Mouse (Mus musculus) embryonic facial prominence, embryonic 10.5 days (tissue): ENCODE results near the gene Tctex1d4. TPM values are rescaled to one million over a fixed set of nuclear protein-coding genes. Genes with fewer than 3 reads are reported as not detected.

Experiments used
- microRNA-seq: library from miRNA; unstranded; fragments of <30 nt; microRNA quantifications from one replicate; pipeline ENCODE4, GENCODE M21; 2017
- polyA plus RNA-seq: library from polyadenylated mRNA; unstranded; fragments of >200 nt; fragmentation: Nextera tagmentation; extraction: Ambion mirVana; gene quantifications from 2 replicates; pipeline ENCODE4 v1.2.1, GENCODE M21; 2016

The Tctex1d4 gene
- polyA plus RNA-seq, 1 experiment from 2014 or later: not detected

Small RNAs within 50 kb of the gene (microRNA-seq; reads per million reads assigned to microRNA genes)
- gene Gm22398: not detected

Other genes with a start within 250 kb of the Tctex1d4 start
- 2.7 and 3.0 TPM in 2 replicates for gene Zswim5, start 249.4 kb upstream of the Tctex1d4 start, polyA plus RNA-seq
- gene Urod, start 132.4 kb upstream of the Tctex1d4 start, polyA plus RNA-seq: 111 and 113 TPM in 2 replicates
- gene Hectd3, start 131.5 kb upstream of the Tctex1d4 start, polyA plus RNA-seq: 9.6 and 10.1 TPM in 2 replicates
- gene Eif2b3, start 107.4 kb upstream of the Tctex1d4 start, polyA plus RNA-seq: 63.3 and 63.4 TPM in 2 replicates
- 9.2 and 10.4 TPM in 2 replicates for gene Ptch2, start 30.7 kb upstream of the Tctex1d4 start, polyA plus RNA-seq
- 3.6 and 4.0 TPM in 2 replicates for gene Btbd19, start 1.1 kb upstream of the Tctex1d4 start, polyA plus RNA-seq
- gene Plk3, start 7.2 kb downstream of the Tctex1d4 start, polyA plus RNA-seq: 7.9 and 15.1 TPM in 2 replicates
- gene Rps8, start 29.4 kb downstream of the Tctex1d4 start, polyA plus RNA-seq: 897 and 923 TPM in 2 replicates
- gene Kif2c, start 55.8 kb downstream of the Tctex1d4 start, polyA plus RNA-seq: 115 and 119 TPM in 2 replicates
- 10.8 and 11.6 TPM in 2 replicates for gene Tmem53, start 125.2 kb downstream of the Tctex1d4 start, polyA plus RNA-seq
- gene Armh1, start 125.3 kb downstream of the Tctex1d4 start, polyA plus RNA-seq: 0.26 TPM in 2 replicates